Mouse (Mus musculus) liver, embryonic 12.5 days (tissue): ENCODE results near the gene Cfap61. TPM values are rescaled to one million over a fixed set of nuclear protein-coding genes. Genes with fewer than 3 reads are reported as not detected.
"Not testable (repeated sequence)": the region's sequence is repeated elsewhere in the genome, so short reads cannot be mapped to it uniquely, and the experiment has no call there.

Source experiments
- ATAC-seq: fragments of 200-750 bp; cut with Nextera tagmentation; 2 replicates; pipeline ENCODE4 v1.8.0; 2017; ENCODE audit warnings: moderate number of reproducible peaks, mild to moderate bottlenecking, moderate library complexity
- H3K27ac ChIP-seq: fragments of 300-500 bp; sonication (generic); 2 replicates; pipeline ENCODE4 v1.5.1; 2016; ENCODE audit warnings: mild to moderate bottlenecking
- H3K27me3 ChIP-seq: fragments of 300-500 bp; sonication (generic); replicated peaks from 2 replicates; pipeline ENCODE4 v1.6.1; 2016; ENCODE audit warnings: mild to moderate bottlenecking, moderate library complexity
- H3K36me3 ChIP-seq: fragments of 300-500 bp; sonication (generic); 2 replicates; pipeline ENCODE4 v1.6.1; 2016; ENCODE audit warnings: mild to moderate bottlenecking, moderate library complexity
- H3K4me1 ChIP-seq: fragments of 300-500 bp; sonication (generic); 2 replicates; pipeline ENCODE4 v1.6.1; 2016
- H3K4me2 ChIP-seq: fragments of 300-500 bp; sonication (generic); 2 replicates; pipeline ENCODE4 v1.6.1; 2016; ENCODE audit warnings: mild to moderate bottlenecking, moderate library complexity
- H3K4me3 ChIP-seq: fragments of 300-500 bp; sonication (generic); 2 replicates; pipeline ENCODE4 v1.5.1; 2016; ENCODE audit warnings: mild to moderate bottlenecking, moderate library complexity
- H3K9ac ChIP-seq: fragments of 300-500 bp; sonication (generic); 2 replicates; pipeline ENCODE4 v1.6.1; 2016; ENCODE audit warnings: mild to moderate bottlenecking, moderate library complexity
- H3K9me3 ChIP-seq: fragments of 300-500 bp; sonication (generic); replicated peaks from 2 replicates; pipeline ENCODE4 v1.6.1; 2016; ENCODE audit warnings: mild to moderate bottlenecking, moderate library complexity
- WGBS: fragments of 180-500 bp; shearing (Covaris S2); methylation state at CpG from one replicate; pipeline ENCODE4 v1.1.7; 2016; ENCODE audit not compliant: insufficient replicate concordance; 5-methylcytosine and 5-hydroxymethylcytosine counted together
- polyA plus RNA-seq: library from polyadenylated mRNA; unstranded; fragments of >200 nt; fragmentation: Nextera tagmentation; extraction: Ambion mirVana; gene quantifications from 2 replicates; pipeline ENCODE4 v1.2.1, GENCODE M21; 2016

Gene Cfap61
- polyA plus RNA-seq, 1 experiment from 2014 or later, result not detected

- Histone ChIP-seq H3K4me3 (peak overlapping the region; percentile 92), H3K36me3 (peaks cover 22% of the 10 kb centered on the region), H3K27me3 (no peaks in the 10 kb centered on the region), H3K27ac (peak overlapping the region; percentile 25; the same call in 1 of the 2 replicates), H3K9ac (peak overlapping the region; percentile 92), H3K9me3 (no peaks in the 10 kb centered on the region), H3K4me2 (peak overlapping the region; percentile 76), H3K4me1 (peaks cover 20% of the 10 kb centered on the region)
- 25% methylated on average over 12 of the region's 12 CpGs for WGBS
- no peak for ATAC-seq
Measured at GRCm38 (mm10) chr2:145903983-145904616, 30.5 kb upstream of the Cfap61 start.

- no peaks in the 10 kb centered on the region for H3K27me3 ChIP-seq
- H3K4me1 ChIP-seq, result peaks cover 20% of the 10 kb centered on the region
- no peak for ATAC-seq
- no peaks in the 10 kb centered on the region for H3K9me3 ChIP-seq
- H3K4me2 ChIP-seq, result peak overlapping the region; percentile 76
- H3K36me3 ChIP-seq, result peaks cover 31% of the 10 kb centered on the region
- no peak overlapping the region for H3K27ac ChIP-seq
- H3K4me3 ChIP-seq, result no peak overlapping the region
- 70% methylated on average over 6 of the region's 6 CpGs for WGBS
- H3K9ac ChIP-seq, result no peak overlapping the region
Measured at GRCm38 (mm10) chr2:145905156-145905555, 29.4 kb upstream of the Cfap61 start.

DNA sequence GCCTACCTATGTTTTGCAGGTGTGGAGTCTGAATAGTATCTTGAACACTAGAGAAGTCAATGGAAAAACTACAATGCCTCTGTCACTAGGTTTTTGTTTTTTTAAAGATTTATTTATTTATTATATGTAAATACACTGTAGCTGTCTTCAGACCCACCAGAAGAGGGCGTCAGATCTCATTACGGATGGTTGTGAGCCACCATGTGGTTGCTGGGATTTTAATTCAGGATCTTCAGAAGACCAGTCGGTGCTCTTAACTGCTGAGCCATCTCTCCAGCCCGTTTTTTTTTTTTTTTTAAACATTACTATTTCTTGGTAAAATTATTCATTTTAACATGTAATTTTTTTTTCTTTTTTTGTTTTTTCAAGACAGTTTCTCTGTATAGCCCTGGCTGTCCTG, 28.7 kb upstream of the Cfap61 start:
- not testable (repeated sequence) for H3K4me2 ChIP-seq, H3K27me3 ChIP-seq, H3K27ac ChIP-seq, H3K9me3 ChIP-seq, H3K9ac ChIP-seq, ATAC-seq, H3K4me3 ChIP-seq
- peaks cover 39% of the 10 kb centered on the region for H3K36me3 ChIP-seq
- WGBS, result 22% methylated on average over 4 of the region's 4 CpGs
- peaks cover 20% of the 10 kb centered on the region for H3K4me1 ChIP-seq

- 83% methylated on average over 8 of the region's 8 CpGs for WGBS
- peak; percentile 30; the same call in 1 of the 2 replicates for ATAC-seq
Measured at GRCm38 (mm10) chr2:145920941-145921650, 13.5 kb upstream of the Cfap61 start.

DNA sequence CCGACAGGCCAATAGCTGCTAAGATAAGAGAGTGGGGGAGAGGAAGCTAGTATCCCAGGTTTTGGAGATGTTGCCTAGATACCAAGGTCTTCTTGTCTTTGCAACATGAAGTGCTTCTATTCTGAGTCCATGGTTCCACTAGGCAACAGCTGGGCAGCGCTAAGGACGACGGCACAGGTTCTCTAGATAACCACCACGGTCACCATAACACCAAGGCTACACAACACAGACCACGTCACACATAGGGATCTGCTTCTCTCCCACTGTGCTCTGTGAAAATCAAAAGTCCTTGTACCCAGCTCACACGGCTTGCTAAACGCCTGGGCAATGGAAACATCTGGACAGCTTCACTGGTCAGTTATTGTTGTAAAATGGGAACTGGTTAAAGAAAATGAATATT, 2.4 kb downstream of the Cfap61 start:
- Histone ChIP-seq H3K4me3 (no peak overlapping the region), H3K27ac (no peak overlapping the region), H3K4me1 (peaks cover 16% of the 10 kb centered on the region), H3K36me3 (peaks cover 8% of the 10 kb centered on the region), H3K4me2 (no peak overlapping the region), H3K27me3 (peaks cover 10% of the 10 kb centered on the region; the same call in 1 of the 2 replicates), H3K9me3 (no peaks in the 10 kb centered on the region), H3K9ac (no peak overlapping the region)
- no peak for ATAC-seq
- 61% methylated on average over 8 of the region's 8 CpGs for WGBS

More at GRCm38 (mm10) chr2:145920941-145921650, 13.5 kb upstream of the Cfap61 start:
- no peak overlapping the region for H3K27ac ChIP-seq
- peaks cover 97% of the 10 kb centered on the region for H3K36me3 ChIP-seq
- H3K27me3 ChIP-seq, result no peaks in the 10 kb centered on the region
- H3K4me2 ChIP-seq, result no peak overlapping the region
- H3K4me1 ChIP-seq, result no peaks in the 10 kb centered on the region
- H3K4me3 ChIP-seq, result no peak overlapping the region
- no peak overlapping the region for H3K9ac ChIP-seq
- no peaks in the 10 kb centered on the region for H3K9me3 ChIP-seq

- H3K4me3 ChIP-seq, result no peak overlapping the region
- no peaks in the 10 kb centered on the region for H3K9me3 ChIP-seq
- WGBS, result 42% methylated on average over 3 of the region's 3 CpGs
- H3K27me3 ChIP-seq, result peaks cover 10% of the 10 kb centered on the region; the same call in 1 of the 2 replicates
- H3K36me3 ChIP-seq, result no peaks in the 10 kb centered on the region
- H3K9ac ChIP-seq, result no peak overlapping the region
- H3K4me1 ChIP-seq, result no peaks in the 10 kb centered on the region
- H3K27ac ChIP-seq, result no peak overlapping the region
- ATAC-seq, result no peak
- no peak overlapping the region for H3K4me2 ChIP-seq
Measured at GRCm38 (mm10) chr2:145941403-145941802, 6.8 kb downstream of the Cfap61 start.

DNA sequence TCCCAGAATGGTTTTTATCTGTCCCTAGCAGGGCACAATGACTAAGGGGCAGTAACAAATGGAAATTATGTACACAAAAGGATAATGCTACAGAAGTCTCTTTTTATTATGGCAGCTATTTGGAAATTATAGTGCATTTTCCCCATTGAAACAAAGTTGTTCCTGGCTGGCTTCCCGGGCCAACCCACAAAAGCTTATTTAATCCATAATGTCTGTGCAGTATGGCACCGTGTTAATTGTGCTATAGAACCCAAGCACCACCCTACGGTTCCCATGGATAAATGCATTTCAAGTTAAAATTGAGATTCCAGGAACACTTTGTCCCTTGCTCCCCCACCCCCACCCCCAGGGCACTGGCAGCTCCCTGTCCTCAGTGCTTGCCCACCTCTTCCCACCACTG, 9.7 kb downstream of the Cfap61 start:
- H3K27me3 ChIP-seq, result no peaks in the 10 kb centered on the region
- H3K27ac ChIP-seq, result no peak overlapping the region
- H3K4me1 ChIP-seq, result no peaks in the 10 kb centered on the region
- no peak overlapping the region for H3K4me3 ChIP-seq
- no peaks in the 10 kb centered on the region for H3K9me3 ChIP-seq
- H3K4me2 ChIP-seq, result no peak overlapping the region
- ATAC-seq, result no peak
- 71% methylated on average over 3 of the region's 3 CpGs for WGBS
- no peak overlapping the region for H3K9ac ChIP-seq
- H3K36me3 ChIP-seq, result no peaks in the 10 kb centered on the region

DNA sequence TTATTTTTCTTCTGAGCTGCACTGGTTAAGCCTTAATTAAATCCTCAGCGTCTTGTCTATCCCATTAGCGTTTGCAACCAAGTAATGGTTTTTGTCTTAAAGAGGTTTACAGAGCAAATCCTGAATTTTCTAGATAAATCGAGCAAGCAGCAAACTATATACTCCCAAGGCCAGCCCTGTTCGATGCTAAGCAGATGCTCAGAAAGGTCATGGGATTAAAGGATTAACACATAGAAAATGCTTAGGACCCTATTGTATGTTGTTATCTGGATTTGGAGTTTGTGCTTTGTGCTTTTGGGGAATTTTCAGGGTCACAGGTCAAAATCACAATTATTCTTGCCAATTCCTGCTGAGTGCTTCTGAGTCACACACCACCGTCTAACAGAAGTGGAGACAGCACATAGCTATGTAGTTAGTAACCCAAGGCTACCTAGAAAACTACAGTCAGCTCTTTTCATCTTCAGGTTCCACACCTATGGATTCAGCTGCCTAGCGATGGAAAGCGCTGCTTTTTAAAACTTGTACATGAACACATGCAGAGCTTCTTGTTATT, 13.9 kb downstream of the Cfap61 start:
- no peaks in the 10 kb centered on the region for H3K27me3 ChIP-seq
- H3K4me2 ChIP-seq, result no peak overlapping the region
- no peaks in the 10 kb centered on the region for H3K4me1 ChIP-seq
- 58% methylated on average over 7 of the region's 7 CpGs for WGBS
- ATAC-seq, result no peak
- H3K9me3 ChIP-seq, result no peaks in the 10 kb centered on the region
- no peak overlapping the region for H3K9ac ChIP-seq
- H3K27ac ChIP-seq, result no peak overlapping the region
- no peaks in the 10 kb centered on the region for H3K36me3 ChIP-seq
- H3K4me3 ChIP-seq, result no peak overlapping the region

DNA sequence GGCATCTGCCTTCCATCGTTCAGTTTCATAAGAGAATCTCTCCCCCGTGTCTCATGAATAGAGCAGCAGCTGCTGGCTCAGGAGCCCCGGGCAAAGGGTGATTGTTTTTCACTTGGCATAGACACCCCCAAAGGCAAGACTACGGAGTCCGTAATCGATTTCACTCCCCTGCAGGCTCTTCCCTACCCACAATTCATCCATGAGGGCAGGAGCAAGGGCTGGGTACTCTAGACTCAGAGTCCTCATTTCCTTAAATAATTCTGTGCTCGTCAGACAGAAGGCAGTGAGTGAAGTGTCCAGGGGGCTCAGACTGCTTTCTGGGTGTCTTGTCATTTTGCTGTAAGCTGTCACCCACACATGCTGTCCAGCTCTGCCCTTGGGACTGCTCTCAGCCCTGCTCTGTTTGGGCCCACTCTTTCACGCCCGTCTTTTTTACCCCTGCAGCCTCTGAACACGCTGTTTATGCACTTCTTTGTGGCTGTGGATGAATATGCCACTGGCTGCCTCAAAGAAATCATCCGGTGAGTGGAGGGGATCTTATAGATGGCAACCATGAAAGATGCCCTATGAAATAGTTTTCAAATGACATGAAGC, 15.0 kb downstream of the Cfap61 start:
- Histone ChIP-seq H3K27ac (no peak overlapping the region), H3K9ac (no peak overlapping the region), H3K4me2 (no peak overlapping the region), H3K9me3 (no peaks in the 10 kb centered on the region), H3K4me3 (no peak overlapping the region), H3K27me3 (no peaks in the 10 kb centered on the region), H3K4me1 (no peaks in the 10 kb centered on the region), H3K36me3 (no peaks in the 10 kb centered on the region)
- ATAC-seq, result no peak
- WGBS, result 64% methylated on average over 11 of the region's 11 CpGs

DNA sequence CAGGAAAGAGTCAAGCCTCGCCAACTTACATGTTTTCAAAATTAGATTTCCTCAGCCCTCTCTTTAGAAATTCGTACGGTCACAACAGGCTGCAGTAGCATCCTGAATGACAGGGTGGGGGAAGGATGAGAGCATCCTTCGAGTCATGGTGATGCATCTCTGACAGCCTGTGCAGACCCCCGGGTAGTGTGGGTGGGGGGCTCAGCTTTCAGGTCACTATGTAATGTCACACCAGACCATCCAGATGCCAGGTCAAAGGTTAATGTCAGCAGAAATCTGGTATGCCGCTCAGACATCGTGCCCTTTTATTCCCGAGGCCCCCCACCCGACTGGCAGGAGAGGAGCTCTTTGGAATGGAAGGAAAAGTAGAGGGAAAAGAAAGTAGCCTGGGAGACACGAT, 15.7 kb downstream of the Cfap61 start:
- ATAC-seq, result no peak
- Histone ChIP-seq H3K9ac (no peak overlapping the region), H3K9me3 (no peaks in the 10 kb centered on the region), H3K4me3 (no peak overlapping the region), H3K27ac (no peak overlapping the region), H3K36me3 (no peaks in the 10 kb centered on the region), H3K4me2 (no peak overlapping the region), H3K4me1 (no peaks in the 10 kb centered on the region), H3K27me3 (no peaks in the 10 kb centered on the region)
- WGBS, result 55% methylated on average over 10 of the region's 10 CpGs

DNA sequence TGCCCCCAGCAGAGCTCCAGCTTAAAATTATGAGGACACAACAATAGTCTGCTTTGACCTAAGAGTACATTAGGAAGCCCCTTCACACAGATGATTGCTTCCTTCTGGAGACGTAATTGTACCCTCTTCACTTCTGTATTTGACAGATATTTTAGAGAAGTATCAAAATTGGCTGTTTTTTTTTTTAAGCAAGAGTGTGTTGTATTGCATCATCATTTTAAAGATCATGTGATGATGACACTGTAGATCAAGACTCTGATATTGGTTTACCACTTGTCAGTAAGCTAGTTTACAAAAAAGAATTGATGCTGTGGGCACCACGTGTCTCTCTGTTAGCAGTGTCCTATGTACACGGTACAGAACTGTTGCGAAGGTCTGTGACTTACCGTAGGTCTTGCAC, 18.1 kb downstream of the Cfap61 start:
- no peak overlapping the region for H3K4me3 ChIP-seq
- H3K4me2 ChIP-seq, result no peak overlapping the region
- 62% methylated on average over 5 of the region's 5 CpGs for WGBS
- H3K9ac ChIP-seq, result no peak overlapping the region
- no peaks in the 10 kb centered on the region for H3K4me1 ChIP-seq
- no peaks in the 10 kb centered on the region for H3K36me3 ChIP-seq
- H3K27me3 ChIP-seq, result no peaks in the 10 kb centered on the region
- no peaks in the 10 kb centered on the region for H3K9me3 ChIP-seq
- no peak overlapping the region for H3K27ac ChIP-seq
- ATAC-seq, result no peak

DNA sequence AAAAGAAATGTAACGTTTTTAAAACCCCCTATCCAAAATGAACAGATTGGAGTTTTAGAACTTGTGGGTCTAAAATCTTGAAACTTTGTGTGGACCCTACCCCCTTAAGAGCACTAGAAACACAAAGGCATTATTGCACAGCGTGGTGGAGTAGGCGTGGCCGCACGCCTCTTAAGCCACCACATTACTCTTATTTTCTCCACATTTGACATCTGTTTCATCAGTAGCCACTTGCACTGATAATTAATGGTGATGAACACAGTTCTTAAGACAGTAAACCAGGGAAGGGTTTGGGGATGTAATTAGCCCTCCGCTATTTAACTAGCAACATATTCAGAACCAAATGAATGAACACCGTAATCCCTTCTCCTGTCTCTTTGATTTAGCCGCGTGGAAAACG, 21.3 kb downstream of the Cfap61 start:
- no peak for ATAC-seq
- H3K4me3 ChIP-seq, result no peak overlapping the region
- no peaks in the 10 kb centered on the region for H3K36me3 ChIP-seq
- no peaks in the 10 kb centered on the region for H3K9me3 ChIP-seq
- H3K4me1 ChIP-seq, result no peaks in the 10 kb centered on the region
- no peak overlapping the region for H3K4me2 ChIP-seq
- no peak overlapping the region for H3K9ac ChIP-seq
- no peaks in the 10 kb centered on the region for H3K27me3 ChIP-seq
- H3K27ac ChIP-seq, result no peak overlapping the region
- 68% methylated on average over 10 of the region's 10 CpGs for WGBS
